Mouse (Mus musculus): ENCODE measurements at regions not wholly inside any gene's neighbourhood (a gene's known extent, or its start where the extent isn't known, plus 50 kb on each side); places are given as distances from the start of the nearest gene placed in this dataset.

DNA sequence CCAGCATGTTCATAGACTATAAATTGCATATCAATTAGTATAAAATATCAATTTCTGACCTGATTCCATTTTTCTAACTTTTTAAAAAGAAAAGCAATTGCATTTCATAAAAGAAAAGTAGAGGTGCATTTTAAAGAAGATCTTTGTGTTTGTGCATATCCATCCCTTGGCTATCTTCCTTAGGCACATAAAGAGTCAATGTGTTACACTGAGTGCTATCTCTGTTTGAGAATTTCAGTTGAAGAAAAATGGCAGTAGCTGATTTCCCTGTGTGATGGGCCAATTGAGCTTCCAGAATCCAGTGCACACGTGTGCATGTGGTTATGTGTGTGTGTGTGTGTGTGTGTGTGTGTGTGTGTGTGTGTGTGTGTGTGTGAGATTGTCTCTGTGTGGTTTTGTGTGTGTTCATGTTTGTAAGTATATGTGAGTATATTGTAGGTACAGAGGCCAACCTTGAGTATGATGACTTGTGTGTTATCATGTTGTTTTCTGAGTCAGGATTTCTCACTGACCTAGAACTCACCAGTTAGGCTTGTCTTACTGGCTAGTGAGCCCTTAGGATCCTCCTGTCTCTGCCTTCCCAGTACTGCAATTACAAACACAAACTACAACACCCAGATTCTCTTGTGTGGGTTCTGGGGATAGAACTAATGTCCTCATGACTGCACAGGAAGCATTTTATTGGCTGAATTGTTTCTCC, 249.6 kb downstream of the Cdk5rap2 start:
- Histone ChIP-seq H3K9me3 (replicated peaks) (no peaks in the 10 kb centered on the region), H3K4me2 (no peak overlapping the region), H3K27ac (ENCODE audit: poor library complexity, severe bottlenecking) (no peak overlapping the region), H3K4me3 (no peak overlapping the region), H3K27me3 (replicated peaks) (no peaks in the 10 kb centered on the region), H3K36me3 (no peaks in the 10 kb centered on the region), H3K9ac (no peak overlapping the region), H3K4me1 (replicated peaks) (no peaks in the 10 kb centered on the region)
- no peak for ATAC-seq (ENCODE audit: insufficient number of reproducible peaks, low FRiP score)
- WGBS, result 53% methylated on average over 1 of the region's 1 CpGs

DNA sequence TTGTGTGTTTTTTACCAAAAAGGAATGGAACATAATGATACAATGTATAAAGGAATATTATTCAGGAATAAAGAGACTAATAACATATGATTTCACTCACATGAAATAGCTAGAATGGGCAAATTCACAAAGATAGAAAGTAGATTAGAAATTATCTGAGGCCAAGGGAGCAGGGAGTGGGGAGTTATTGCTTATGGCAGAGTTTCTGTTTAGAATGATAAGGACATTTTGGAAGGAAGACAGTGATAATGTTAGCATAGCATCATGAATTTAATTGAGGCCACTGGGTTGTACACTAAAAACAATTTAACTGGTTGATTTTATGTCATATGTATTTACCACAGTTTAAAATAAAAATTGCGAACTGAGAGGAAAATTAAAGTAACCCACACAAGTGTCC, 250.2 kb downstream of the Cdk5rap2 start:
- Histone ChIP-seq H3K36me3 (no peaks in the 10 kb centered on the region), H3K9me3 (replicated peaks) (no peaks in the 10 kb centered on the region), H3K27me3 (replicated peaks) (no peaks in the 10 kb centered on the region), H3K9ac (no peak overlapping the region), H3K4me1 (replicated peaks) (no peaks in the 10 kb centered on the region), H3K4me2 (no peak overlapping the region), H3K4me3 (no peak overlapping the region), H3K27ac (ENCODE audit: poor library complexity, severe bottlenecking) (no peak overlapping the region)
- 85% methylated on average over 1 of the region's 1 CpGs for WGBS
- ATAC-seq (ENCODE audit: insufficient number of reproducible peaks, low FRiP score), result no peak

DNA sequence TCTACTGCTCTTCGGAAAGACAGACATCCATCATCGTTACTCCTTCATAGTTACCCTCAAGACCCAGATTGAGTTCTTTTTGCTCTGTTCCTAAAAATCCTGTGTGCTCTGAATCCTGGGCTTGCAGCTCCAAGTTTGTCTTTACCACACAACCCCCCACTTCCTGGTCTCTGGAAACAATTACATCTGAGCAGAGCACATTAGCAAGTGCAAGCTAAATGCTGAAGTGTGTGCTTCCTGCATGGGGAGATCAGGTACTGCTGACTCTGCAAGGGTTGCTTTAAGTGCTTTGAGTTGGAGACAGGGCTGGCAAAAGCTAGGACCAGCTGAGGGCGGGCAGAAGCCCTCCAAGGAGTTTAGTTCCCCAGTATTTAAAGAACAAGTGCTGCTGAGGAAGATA, 257.1 kb downstream of the Cdk5rap2 start:
- H3K27ac ChIP-seq (ENCODE audit: poor library complexity, severe bottlenecking), result no peak overlapping the region
- WGBS, result 57% methylated on average over 3 of the region's 3 CpGs
- no peak overlapping the region for H3K4me2 ChIP-seq
- H3K4me3 ChIP-seq, result no peak overlapping the region
- no peaks in the 10 kb centered on the region for H3K36me3 ChIP-seq
- H3K4me1 ChIP-seq (replicated peaks), result peaks cover 9% of the 10 kb centered on the region; the same call in 1 of the 2 replicates
- no peak overlapping the region for H3K9ac ChIP-seq
- no peak for ATAC-seq (ENCODE audit: insufficient number of reproducible peaks, low FRiP score)
- no peaks in the 10 kb centered on the region for H3K27me3 ChIP-seq (replicated peaks)
- H3K9me3 ChIP-seq (replicated peaks), result no peaks in the 10 kb centered on the region

DNA sequence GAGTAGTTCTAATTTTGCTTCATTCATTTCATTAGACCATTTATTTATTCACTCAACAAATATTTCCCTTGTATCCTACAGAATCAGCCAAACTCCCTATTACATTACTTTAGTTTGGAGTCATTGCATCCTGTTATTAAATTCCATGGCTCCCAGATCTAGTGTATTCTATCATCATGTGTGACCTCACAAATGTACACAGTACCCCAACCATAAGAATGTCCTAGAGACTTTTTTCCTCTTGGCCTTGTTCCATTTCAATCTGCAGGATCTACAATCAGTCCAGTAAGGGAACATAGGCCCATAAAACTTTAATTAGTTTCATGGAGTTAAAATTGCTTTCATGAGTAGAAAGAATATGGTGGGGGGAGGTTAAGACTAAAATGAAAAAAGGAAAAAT, 301.2 kb downstream of the Cdk5rap2 start:
- Histone ChIP-seq H3K4me3 (no peak overlapping the region), H3K4me2 (no peak overlapping the region), H3K27ac (ENCODE audit: poor library complexity, severe bottlenecking) (no peak overlapping the region), H3K36me3 (no peaks in the 10 kb centered on the region), H3K9ac (no peak overlapping the region), H3K9me3 (replicated peaks) (no peaks in the 10 kb centered on the region), H3K4me1 (replicated peaks) (no peaks in the 10 kb centered on the region), H3K27me3 (replicated peaks) (no peaks in the 10 kb centered on the region)
- no peak for ATAC-seq (ENCODE audit: insufficient number of reproducible peaks, low FRiP score)

DNA sequence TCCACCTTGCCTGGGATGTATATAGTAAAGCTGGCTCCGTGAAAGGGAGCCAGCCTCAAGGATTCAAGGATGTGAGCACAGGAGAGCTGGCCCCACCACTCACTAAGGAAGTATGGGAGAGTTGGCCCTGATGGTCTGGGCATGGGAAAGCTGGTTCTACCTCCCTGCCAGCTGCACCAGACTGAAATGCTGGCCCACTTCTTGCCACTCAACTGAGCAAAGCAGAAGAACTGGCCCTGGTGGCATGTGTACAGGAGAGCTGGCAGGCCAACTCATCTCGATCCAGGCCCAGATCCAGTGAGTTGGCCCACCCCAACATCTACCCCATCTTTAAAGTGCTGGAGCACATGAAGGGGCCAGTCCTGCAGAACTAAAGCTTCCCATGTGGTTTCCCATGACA, 304.5 kb downstream of the Cdk5rap2 start:
- Histone ChIP-seq H3K27ac (ENCODE audit: poor library complexity, severe bottlenecking) (no peak overlapping the region), H3K9me3 (replicated peaks) (no peaks in the 10 kb centered on the region)

DNA sequence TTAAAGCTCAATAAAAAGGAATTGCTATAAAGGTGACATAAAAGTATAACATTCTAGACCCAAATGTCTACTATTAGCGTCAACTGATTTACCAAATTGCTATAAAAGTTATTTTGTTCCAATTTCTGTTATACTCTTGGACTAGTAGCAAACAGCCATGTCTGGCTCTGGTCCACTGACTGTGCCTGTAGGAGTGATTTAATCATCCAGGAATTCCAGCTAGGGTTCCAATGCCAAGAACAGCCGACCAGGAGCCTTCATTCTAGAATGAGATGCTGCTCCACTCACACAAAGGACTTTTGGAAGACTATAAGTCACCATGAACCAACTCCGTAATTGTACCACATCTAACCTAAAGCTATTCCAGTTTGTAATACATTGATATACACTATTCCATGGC, 312.9 kb downstream of the Cdk5rap2 start:
- H3K36me3 ChIP-seq, result no peaks in the 10 kb centered on the region
- no peak overlapping the region for H3K4me2 ChIP-seq
- 65% methylated on average over 3 of the region's 3 CpGs for WGBS
- no peak overlapping the region for H3K4me3 ChIP-seq
- no peak overlapping the region for H3K27ac ChIP-seq (ENCODE audit: poor library complexity, severe bottlenecking)
- H3K9me3 ChIP-seq (replicated peaks), result no peaks in the 10 kb centered on the region
- H3K9ac ChIP-seq, result no peak overlapping the region
- no peaks in the 10 kb centered on the region for H3K4me1 ChIP-seq (replicated peaks)
- H3K27me3 ChIP-seq (replicated peaks), result no peaks in the 10 kb centered on the region
- no peak for ATAC-seq (ENCODE audit: insufficient number of reproducible peaks, low FRiP score)

More for the DNA sequence above, 304.5 kb downstream of the Cdk5rap2 start:
- Histone ChIP-seq H3K27me3 (replicated peaks) (no peaks in the 10 kb centered on the region), H3K4me3 (no peak overlapping the region), H3K4me1 (replicated peaks) (no peaks in the 10 kb centered on the region), H3K36me3 (no peaks in the 10 kb centered on the region), H3K4me2 (no peak overlapping the region), H3K9ac (no peak overlapping the region)
- WGBS, result 86% methylated on average over 2 of the region's 2 CpGs
- no peak for ATAC-seq (ENCODE audit: insufficient number of reproducible peaks, low FRiP score)

DNA sequence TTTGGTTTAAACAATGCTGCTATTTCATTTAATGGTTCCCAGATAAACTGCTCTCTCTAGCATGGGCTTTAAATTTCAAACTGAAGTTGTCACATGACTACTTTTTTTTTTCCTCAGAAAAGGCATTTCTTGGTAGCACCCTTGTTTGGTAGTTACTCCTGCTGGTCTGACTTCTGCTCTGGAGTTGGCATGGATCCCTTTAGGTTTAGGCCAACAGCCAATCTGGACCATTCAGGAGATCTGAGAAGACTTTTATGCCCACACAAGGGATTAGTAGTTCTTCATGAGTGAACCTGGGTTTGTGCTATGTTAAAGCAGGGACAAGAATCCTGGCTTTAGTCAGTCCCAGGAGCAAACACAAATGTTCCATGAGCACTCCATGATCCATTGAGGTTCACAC, 332.0 kb downstream of the Cdk5rap2 start:
- Histone ChIP-seq H3K4me1 (replicated peaks) (no peaks in the 10 kb centered on the region), H3K9ac (no peak overlapping the region), H3K4me2 (no peak overlapping the region), H3K9me3 (replicated peaks) (no peaks in the 10 kb centered on the region), H3K4me3 (no peak overlapping the region), H3K27me3 (replicated peaks) (no peaks in the 10 kb centered on the region), H3K27ac (ENCODE audit: poor library complexity, severe bottlenecking) (no peak overlapping the region), H3K36me3 (no peaks in the 10 kb centered on the region)
- ATAC-seq (ENCODE audit: insufficient number of reproducible peaks, low FRiP score), result no peak

DNA sequence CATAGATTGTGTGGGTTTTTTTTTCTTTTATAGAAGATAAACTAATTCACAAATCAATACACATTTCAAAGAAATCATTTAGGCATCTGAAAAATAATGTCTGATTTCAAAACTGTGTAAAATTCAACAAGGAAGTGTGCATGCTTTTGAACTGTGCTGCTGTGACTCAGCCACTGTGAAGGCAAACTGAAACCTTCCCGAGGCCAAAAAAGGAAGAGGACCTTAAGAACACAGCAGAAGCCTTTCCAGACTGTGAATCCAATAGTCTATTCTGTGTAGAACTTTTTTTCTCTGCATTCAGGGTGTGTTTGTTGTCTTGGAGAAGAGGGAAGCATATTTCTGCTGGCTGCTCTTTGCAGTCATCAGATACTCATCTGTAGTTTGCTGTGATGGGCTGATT, 347.7 kb downstream of the Cdk5rap2 start:
- WGBS, result 49% methylated on average over 1 of the region's 1 CpGs
- no peaks in the 10 kb centered on the region for H3K36me3 ChIP-seq
- ATAC-seq (ENCODE audit: insufficient number of reproducible peaks, low FRiP score), result no peak
- no peak overlapping the region for H3K4me2 ChIP-seq
- peaks cover 9% of the 10 kb centered on the region for H3K4me1 ChIP-seq (replicated peaks)
- no peak overlapping the region for H3K4me3 ChIP-seq
- no peaks in the 10 kb centered on the region for H3K27me3 ChIP-seq (replicated peaks)
- H3K9me3 ChIP-seq (replicated peaks), result no peaks in the 10 kb centered on the region
- no peak overlapping the region for H3K9ac ChIP-seq
- H3K27ac ChIP-seq (ENCODE audit: poor library complexity, severe bottlenecking), result peak overlapping the region; percentile 54; the same call in 1 of the 2 replicates

DNA sequence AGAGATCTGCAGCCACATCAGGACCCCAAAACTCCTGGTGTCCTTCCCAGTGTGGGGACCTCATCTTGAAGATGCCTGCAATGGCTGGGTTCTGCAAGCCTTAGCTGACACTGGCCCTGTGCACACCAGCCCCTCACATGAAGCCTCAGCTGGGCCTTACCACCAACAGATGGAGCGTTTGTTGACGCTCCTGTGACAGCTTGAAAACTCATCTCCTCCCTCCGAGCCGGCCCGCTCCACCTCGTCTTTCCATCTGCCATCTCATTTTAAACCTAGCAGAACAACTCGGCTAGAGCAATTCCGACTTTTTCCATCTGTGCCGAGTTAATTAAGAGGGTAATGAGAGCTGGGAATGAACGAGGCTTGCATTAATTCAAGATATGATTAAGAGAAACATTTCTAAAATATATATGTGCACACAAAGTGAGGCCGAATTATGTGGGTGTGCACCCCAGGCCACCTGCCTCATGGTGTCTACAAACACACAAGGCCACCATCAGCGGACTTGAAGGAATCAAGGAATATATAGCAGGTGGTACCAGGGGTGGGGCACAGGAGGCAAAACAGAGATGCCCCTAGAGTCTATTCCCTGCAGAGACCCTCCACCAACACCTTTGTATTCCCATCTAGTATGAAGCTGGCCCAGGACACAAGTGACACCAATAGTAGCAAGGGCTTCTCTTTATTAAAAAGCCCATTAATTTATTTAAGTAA, 351.3 kb downstream of the Cdk5rap2 start:
- H3K27me3 ChIP-seq (replicated peaks), result no peaks in the 10 kb centered on the region
- ATAC-seq (ENCODE audit: insufficient number of reproducible peaks, low FRiP score), result no peak
- H3K9ac ChIP-seq, result no peak overlapping the region
- no peak overlapping the region for H3K4me3 ChIP-seq
- no peaks in the 10 kb centered on the region for H3K36me3 ChIP-seq
- H3K4me2 ChIP-seq, result no peak overlapping the region
- WGBS, result 82% methylated on average over 12 of the region's 12 CpGs
- peaks cover 9% of the 10 kb centered on the region for H3K4me1 ChIP-seq (replicated peaks)
- H3K9me3 ChIP-seq (replicated peaks), result no peaks in the 10 kb centered on the region
- no peak overlapping the region for H3K27ac ChIP-seq (ENCODE audit: poor library complexity, severe bottlenecking)

DNA sequence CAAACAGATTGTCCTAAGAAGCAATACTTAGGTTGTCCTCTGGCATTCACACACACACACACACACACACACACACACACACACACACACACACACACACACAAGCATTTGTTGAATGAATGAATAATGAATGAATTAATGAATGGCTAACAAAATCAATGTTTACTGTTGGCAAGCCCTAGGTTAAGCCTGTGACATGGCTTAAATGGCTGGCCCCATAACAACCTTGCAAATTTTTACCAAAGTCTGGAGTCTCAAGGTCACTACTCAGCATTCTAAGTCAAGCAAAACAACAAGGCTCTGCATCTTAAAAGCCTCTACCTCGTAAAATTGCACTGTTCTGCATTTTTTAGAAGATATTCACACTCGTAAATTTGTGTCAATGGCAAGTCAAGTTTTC, 357.1 kb downstream of the Cdk5rap2 start:
- no peak overlapping the region for H3K9ac ChIP-seq
- no peaks in the 10 kb centered on the region for H3K4me1 ChIP-seq (replicated peaks)
- H3K36me3 ChIP-seq, result no peaks in the 10 kb centered on the region
- no peaks in the 10 kb centered on the region for H3K27me3 ChIP-seq (replicated peaks)
- H3K27ac ChIP-seq (ENCODE audit: poor library complexity, severe bottlenecking), result no peak overlapping the region
- H3K4me2 ChIP-seq, result no peak overlapping the region
- WGBS, result 72% methylated on average over 2 of the region's 2 CpGs
- H3K9me3 ChIP-seq (replicated peaks), result no peaks in the 10 kb centered on the region
- no peak for ATAC-seq (ENCODE audit: insufficient number of reproducible peaks, low FRiP score)
- H3K4me3 ChIP-seq, result no peak overlapping the region

DNA sequence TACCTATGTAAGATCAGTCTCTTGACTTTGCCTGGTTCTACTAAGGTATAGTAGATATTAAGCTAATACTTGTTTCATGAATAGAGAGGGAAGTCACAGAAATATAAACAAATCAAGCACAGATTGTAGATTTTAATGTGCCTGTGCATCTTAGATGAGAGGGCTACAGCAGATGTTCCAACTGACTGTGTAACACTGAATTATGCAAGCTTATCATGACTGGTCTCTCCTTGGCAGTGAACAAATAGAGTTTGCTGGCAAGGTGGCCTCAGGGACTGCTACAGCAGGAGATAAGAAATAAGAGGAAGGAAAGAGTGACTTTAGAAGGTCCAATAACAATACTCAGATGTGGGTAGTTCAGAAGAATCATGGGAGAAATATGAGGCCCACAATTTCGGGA, 372.0 kb downstream of the Cdk5rap2 start:
- 59% methylated on average over 1 of the region's 1 CpGs for WGBS

DNA sequence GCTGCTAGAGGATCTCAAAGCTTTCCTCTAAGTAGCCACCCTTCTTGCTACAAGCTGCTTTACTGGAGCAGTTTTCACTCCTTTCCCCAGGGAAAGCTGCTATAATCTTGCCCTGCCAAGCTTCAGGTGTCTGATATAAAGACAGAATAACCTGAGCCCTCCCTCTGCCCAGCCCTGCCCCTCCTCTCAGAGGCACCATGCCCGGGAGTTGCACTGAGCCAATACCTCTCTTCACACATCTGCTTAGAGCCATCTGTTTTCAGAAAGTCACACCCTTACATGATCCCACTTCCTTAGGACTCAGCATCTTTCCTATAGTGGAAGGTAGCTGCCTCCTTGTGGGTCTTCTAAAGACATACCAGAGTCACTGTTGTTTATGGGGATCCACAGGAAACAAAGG, 374.3 kb downstream of the Cdk5rap2 start:
- Histone ChIP-seq H3K36me3 (no peaks in the 10 kb centered on the region), H3K9me3 (replicated peaks) (no peaks in the 10 kb centered on the region), H3K27me3 (replicated peaks) (no peaks in the 10 kb centered on the region), H3K4me3 (no peak overlapping the region), H3K4me2 (no peak overlapping the region), H3K4me1 (replicated peaks) (no peaks in the 10 kb centered on the region), H3K27ac (ENCODE audit: poor library complexity, severe bottlenecking) (no peak overlapping the region), H3K9ac (no peak overlapping the region)
- ATAC-seq (ENCODE audit: insufficient number of reproducible peaks, low FRiP score), result no peak
- 34% methylated on average over 1 of the region's 1 CpGs for WGBS

More for the DNA sequence above, 372.0 kb downstream of the Cdk5rap2 start:
- Histone ChIP-seq H3K4me2 (no peak overlapping the region), H3K4me1 (replicated peaks) (no peaks in the 10 kb centered on the region), H3K27me3 (replicated peaks) (no peaks in the 10 kb centered on the region), H3K27ac (ENCODE audit: poor library complexity, severe bottlenecking) (no peak overlapping the region), H3K36me3 (no peaks in the 10 kb centered on the region), H3K9me3 (replicated peaks) (no peaks in the 10 kb centered on the region), H3K9ac (no peak overlapping the region), H3K4me3 (no peak overlapping the region)
- ATAC-seq (ENCODE audit: insufficient number of reproducible peaks, low FRiP score), result no peak

All from heart, embryonic 12.5 days (tissue).